Mouse (Mus musculus): ENCODE results near the gene Mettl21e.

- TF ChIP-seq CTCF (IDR thresholded peaks at IDR 0.05; ENCODE audit: borderline replicate concordance, control insufficient read depth, extremely low read depth, insufficient read depth, low read length, poor library complexity) (no peak), POLR2A (IDR thresholded peaks at IDR 0.05; ENCODE audit: control insufficient read depth, extremely low read depth, insufficient read depth, low read length, poor library complexity) (no peak)
Measured at GRCm38 (mm10) chr1:44186396-44186795, 32.4 kb downstream of the Mettl21e start.

Measured in thymus, adult 2 months (tissue).